Mouse (Mus musculus): ENCODE measurements around the gene F830045P16Rik.
"Not testable (repeated sequence)": the region's sequence is repeated elsewhere in the genome, so short reads cannot be mapped to it uniquely, and the experiment has no call there.

F830045P16Rik gene

GRCm38 (mm10) chr2:129502641-129503040 is 33.8 kb downstream of the F830045P16Rik start:
- in situ Hi-C loops (cut with MboI; ENCODE audit: low sequenced_read_pairs) = no loop called here

GRCm38 (mm10) chr2:129489496-129490285 is 46.7 kb downstream of the F830045P16Rik start:
- in situ Hi-C loops (cut with MboI; ENCODE audit: low sequenced_read_pairs) = no loop called here

GRCm38 (mm10) chr2:129483150-129483549 is 53.3 kb downstream of the F830045P16Rik start:
- in situ Hi-C loops (cut with MboI; ENCODE audit: low sequenced_read_pairs) = no loop called here

DNA sequence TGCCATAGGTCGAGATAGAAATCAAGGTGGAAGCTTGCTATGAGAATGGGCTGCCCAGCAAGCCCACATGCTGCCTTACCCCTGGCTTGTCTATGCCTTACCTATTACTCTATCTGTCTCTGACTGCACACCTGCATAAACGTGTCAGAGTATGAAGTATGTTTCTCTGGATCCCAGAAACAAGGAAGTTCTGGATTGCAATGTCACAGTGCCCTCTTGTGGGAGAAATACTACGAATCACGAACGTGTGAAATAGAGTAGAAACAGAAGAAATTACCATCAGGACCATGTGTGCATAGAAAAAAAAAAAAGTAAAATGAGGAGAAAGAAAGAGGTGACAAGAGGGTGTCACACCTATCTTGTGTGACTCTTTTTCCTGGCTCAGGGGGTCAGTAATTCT is 64.5 kb downstream of the F830045P16Rik start:
- in situ Hi-C loops (cut with MboI; ENCODE audit: low sequenced_read_pairs) = no loop called here

GRCm38 (mm10) chr2:129470839-129471238 is 65.6 kb downstream of the F830045P16Rik start:
- in situ Hi-C loops (cut with MboI; ENCODE audit: low sequenced_read_pairs) = no loop called here

- in situ Hi-C loops (cut with MboI; ENCODE audit: low sequenced_read_pairs) = not testable (repeated sequence)
Observed at GRCm38 (mm10) chr2:129438772-129439171, 97.6 kb downstream of the F830045P16Rik start.

DNA sequence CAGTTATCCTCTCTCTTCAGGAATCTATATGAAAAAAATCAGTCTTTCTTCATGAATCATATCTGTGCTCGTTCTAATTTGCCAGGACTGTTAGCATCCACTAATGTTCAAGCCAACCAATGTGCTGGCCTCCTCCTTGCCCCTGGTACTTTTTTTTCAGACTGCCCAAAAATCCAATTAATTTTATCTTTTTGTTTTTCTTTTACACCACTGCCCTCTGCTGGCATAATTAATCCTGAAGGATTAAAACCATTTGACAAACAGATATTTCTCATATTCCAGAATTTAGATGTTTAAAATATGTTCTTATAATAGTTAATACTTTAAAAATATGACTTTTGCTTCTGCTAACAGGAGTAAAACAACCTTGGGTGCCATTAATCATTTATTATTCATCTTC is 101.2 kb downstream of the F830045P16Rik start:
- in situ Hi-C loops (cut with MboI; ENCODE audit: low sequenced_read_pairs) = no loop called here

DNA sequence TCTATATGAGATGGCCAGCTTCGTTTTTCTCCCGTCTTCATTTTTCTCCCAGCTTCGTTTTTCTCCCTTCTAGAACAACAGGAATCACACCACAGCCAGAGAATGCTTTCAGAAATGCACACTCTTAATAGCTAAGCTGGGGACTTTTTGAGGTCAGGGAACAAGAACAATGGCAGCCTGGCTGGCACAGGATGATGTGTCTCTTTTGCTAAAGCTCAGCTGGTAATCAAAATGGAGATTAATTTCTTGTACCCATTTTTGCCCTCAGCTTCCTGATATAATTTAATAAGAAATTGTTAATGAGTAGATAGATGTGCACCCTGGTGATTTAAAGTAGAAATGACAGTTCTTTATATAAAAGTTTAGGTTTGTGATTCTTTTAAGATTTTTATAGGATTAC is 112.7 kb downstream of the F830045P16Rik start:
- in situ Hi-C loops (cut with MboI; ENCODE audit: low sequenced_read_pairs) = no loop called here

- in situ Hi-C loops (cut with MboI; ENCODE audit: low sequenced_read_pairs) = no loop called here
Observed at GRCm38 (mm10) chr2:129420897-129421561, 115.4 kb downstream of the F830045P16Rik start.

DNA sequence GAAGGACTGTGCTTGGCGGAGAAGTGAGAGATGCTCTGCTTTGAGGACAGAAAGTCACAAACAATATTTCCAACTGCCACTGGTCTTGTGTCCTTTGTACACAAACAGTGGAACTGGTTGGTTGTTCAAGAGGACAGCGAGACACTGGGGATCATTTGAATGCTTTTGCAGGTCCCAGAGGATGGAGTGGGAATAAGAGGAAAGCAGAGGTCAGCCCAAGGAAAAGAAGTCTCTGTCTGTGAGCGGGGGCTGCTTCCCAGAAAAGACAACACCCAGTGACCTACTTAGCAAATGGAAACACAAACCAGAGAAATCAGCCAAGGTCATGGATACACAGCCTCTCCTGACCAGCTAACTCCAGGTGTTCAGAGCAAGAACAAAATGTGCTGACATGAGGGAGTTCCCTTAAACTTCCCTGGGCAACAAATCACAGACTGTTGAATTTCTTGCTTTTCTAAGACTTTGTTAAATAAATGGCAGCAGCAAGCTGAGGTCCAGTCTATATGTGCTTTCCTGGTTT is 117.0 kb downstream of the F830045P16Rik start:
- in situ Hi-C loops (cut with MboI; ENCODE audit: low sequenced_read_pairs) = no loop called here

DNA sequence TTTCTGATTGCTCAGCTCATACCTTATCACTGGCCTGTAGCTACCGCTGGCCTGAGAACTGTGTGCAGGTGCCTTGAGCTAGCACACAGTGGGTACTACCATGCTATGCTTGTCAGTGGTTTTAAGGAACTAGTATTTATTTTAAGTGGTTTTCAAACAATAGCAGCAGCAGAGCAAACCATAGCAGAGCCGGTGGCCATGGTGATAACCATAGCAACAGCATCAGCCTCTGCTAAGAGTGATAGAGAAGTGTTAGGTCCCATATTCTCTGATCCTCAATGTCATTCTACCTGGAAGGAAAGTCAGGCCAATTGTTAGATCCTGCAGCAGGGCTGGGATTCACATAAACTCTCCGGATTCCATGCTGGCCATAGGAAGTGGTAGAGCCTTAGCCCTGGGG is 121.8 kb downstream of the F830045P16Rik start:
- in situ Hi-C loops (cut with MboI; ENCODE audit: low sequenced_read_pairs) = no loop called here

GRCm38 (mm10) chr2:129413488-129413887 is 122.9 kb downstream of the F830045P16Rik start:
- in situ Hi-C loops (cut with MboI; ENCODE audit: low sequenced_read_pairs) = no loop called here

- in situ Hi-C loops (cut with MboI; ENCODE audit: low sequenced_read_pairs) = no loop called here
Observed at GRCm38 (mm10) chr2:129411651-129412050, 124.8 kb downstream of the F830045P16Rik start.

- in situ Hi-C loops (cut with MboI; ENCODE audit: low sequenced_read_pairs) = no loop called here
Observed at GRCm38 (mm10) chr2:129410344-129410743, 126.1 kb downstream of the F830045P16Rik start.

DNA sequence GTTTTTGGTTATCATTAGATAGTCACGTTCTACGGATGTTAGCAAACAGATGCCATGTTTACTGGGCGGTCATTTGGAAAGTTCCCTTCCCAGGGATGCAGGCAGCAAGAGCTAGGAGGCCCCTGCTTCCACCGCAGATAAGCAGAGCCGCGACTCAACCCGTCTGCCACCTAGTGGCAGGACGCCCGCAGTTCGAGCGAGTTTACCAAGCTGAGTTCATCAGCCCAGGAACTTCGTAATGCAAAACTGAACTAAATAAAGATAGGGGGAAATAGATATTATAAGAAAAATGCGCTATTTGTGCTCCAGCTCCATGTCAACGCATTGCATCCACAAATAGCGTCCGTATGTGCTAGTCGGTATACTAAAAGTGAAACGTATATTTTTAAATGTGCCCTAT is 127.9 kb downstream of the F830045P16Rik start:
- in situ Hi-C loops (cut with MboI; ENCODE audit: low sequenced_read_pairs) = no loop called here

Data from CH12F3 (cell line).